In the genomic region with DNA sequence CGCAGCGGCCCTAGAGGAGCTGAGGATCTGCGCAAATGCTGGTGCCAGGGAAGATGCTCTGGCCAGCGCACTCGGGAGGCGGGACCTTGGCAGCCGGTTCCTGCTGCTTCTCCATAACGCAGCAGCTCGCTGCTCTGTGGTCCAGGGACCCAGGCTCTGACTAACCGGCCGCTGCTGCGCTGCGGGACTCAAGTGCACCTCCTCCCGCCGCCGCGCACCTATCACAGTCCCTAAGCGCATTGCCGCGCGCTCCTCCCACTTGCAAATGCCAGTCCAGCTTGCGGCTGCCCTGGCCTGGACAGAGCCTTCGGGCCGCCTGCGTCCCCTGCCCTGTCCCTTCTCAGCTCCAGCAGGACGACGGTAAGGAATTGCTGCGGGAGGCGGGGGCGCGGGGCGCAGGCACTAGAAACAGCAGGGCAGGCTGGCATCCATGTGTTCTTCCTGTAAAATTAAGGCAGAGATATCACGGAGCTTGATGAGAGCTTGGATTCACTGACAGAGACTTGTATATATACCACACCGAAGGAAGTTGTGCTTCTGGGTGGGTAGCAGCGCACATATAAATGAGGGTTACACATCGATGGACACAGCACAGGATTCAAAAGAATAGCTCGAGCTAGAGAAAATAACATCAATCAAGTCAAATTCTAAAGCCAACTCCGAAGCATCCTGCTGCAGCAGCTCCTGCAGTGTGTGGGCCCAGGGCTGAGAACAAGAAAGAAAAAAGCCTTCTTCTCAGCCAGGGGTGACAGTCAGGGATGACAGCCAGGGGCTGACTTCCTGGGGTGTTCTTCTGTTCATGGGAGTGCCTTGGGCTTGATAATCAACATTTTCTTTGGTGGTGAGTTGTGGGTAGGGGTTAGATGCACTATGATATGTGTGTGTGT, we compare ENCODE assay signal across 8 mouse cellular contexts. TPM values are rescaled to one million over a fixed set of nuclear protein-coding genes. Genes with fewer than 3 reads are reported as not detected.
A peak's percentile ranks its signal among the peaks of the same experiment; 100 is the strongest.
DNase-seq lines count a peak whose midpoint lies in the region; ATAC-seq lines count a peak whose summit lies in the region.

No protein-coding gene starts in this region.

- H3K9me3 ChIP-seq in intestine, embryonic 15.5 days, result no peaks in the 10 kb centered on the region
- no peaks in the 10 kb centered on the region for H3K9me3 ChIP-seq in midbrain, embryonic 16.5 days (replicated peaks; ENCODE audit: control insufficient read depth, low read length, poor library complexity, severe bottlenecking)

- peak overlapping the region; percentile 79 for H3K4me2 ChIP-seq in intestine, embryonic 15.5 days (replicated peaks)
- peak overlapping the region; percentile 97 for H3K4me2 ChIP-seq in midbrain, embryonic 16.5 days (ENCODE audit: low read length)

- peak overlapping the region; percentile 39; the same call in 1 of the 2 replicates for H3K9ac ChIP-seq in intestine, embryonic 15.5 days
- H3K9ac ChIP-seq in midbrain, embryonic 16.5 days (ENCODE audit: low read depth, low read length), result peak overlapping the region; percentile 88

- H3K4me3 ChIP-seq in intestine, embryonic 15.5 days (replicated peaks), result peak overlapping the region; percentile 39
- peak overlapping the region; percentile 71 for H3K4me3 ChIP-seq in midbrain, embryonic 16.5 days (ENCODE audit: low read depth, low read length)

- peaks cover 6% of the 10 kb centered on the region; the same call in 1 of the 2 replicates for H3K4me1 ChIP-seq in intestine, embryonic 15.5 days (replicated peaks)
- peaks cover 17% of the 10 kb centered on the region for H3K4me1 ChIP-seq in midbrain, embryonic 16.5 days (ENCODE audit: control insufficient read depth, insufficient read depth, low read length)

- no peak overlapping the region for H3K27ac ChIP-seq in intestine, embryonic 15.5 days
- peak overlapping the region; percentile 75 for H3K27ac ChIP-seq in midbrain, embryonic 16.5 days (ENCODE audit: low read length)

- WGBS in intestine, embryonic 15.5 days, result 3% methylated on average over 38 of the region's 38 CpGs
- under 1% methylated on average over 38 of the region's 38 CpGs for WGBS in midbrain, embryonic 16.5 days

- peak; percentile 93 for ATAC-seq in frontal cortex, adult (ENCODE audit: low TSS enrichment)
- peak; percentile 56 for ATAC-seq in intestine, embryonic 15.5 days
- peak; percentile 80 for ATAC-seq in midbrain, embryonic 16.5 days

- intact Hi-C loops in left cerebral cortex, postnatal 10 days (cut with DNase I), result no loop called here

- peaks cover 23% of the 10 kb centered on the region for H3K27me3 ChIP-seq in intestine, embryonic 15.5 days (replicated peaks)
- H3K27me3 ChIP-seq in midbrain, embryonic 16.5 days (ENCODE audit: control insufficient read depth, insufficient read depth, low read depth, low read length), result 0 out of 2 replicates have a peak, but pooled peaks cover 4% of the 10 kb centered on the region

- peak; percentile 53 for DNase-seq in adrenal gland, adult 2 months
- DNase-seq in adrenal gland, postnatal 4 days (ENCODE audit: low spot score in 2 of 2), result no peak
- DNase-seq in cerebellum, adult 9-11 months, result peak; percentile 79
- DNase-seq in left cerebral cortex, postnatal 10 days (ENCODE audit: extremely low spot score in 1 of 2, low spot score in 2 of 2), result peak; percentile 34 to 67
- DNase-seq in yolk sac, embryonic 10.5 days (ENCODE audit: low spot score), result peak; percentile 18

- no peaks in the 10 kb centered on the region for H3K36me3 ChIP-seq in intestine, embryonic 15.5 days
- no peaks in the 10 kb centered on the region for H3K36me3 ChIP-seq in midbrain, embryonic 16.5 days (ENCODE audit: control insufficient read depth, insufficient read depth, low read length)

RNA-seq across cellular contexts. Expression of a gene that starts 45.4 kb away (rescaled TPM):
- total RNA-seq in adrenal gland, adult 2 months (2021), result under 1 TPM; 0.14 to 0.45 TPM
- polyA plus RNA-seq in adrenal gland, adult 2 months (2012; rRNA removed), result 0.03 and 0.04 TPM in 2 replicates
- 1 to 10 TPM in 1 of 2 experiments, under 1 TPM in 1; 0.37 to 1.8 TPM for total RNA-seq in adrenal gland, postnatal 4 days (2021)
- 1.1 and 2.2 TPM in 2 replicates for polyA plus RNA-seq in intestine, embryonic 15.5 days (2015; fragmentation: Nextera tagmentation; extraction: Ambion mirVana)
- 1 to 10 TPM; 5.1 to 7.5 TPM for total RNA-seq in left cerebral cortex, postnatal 10 days (2021)
- 4.7 and 4.8 TPM in 2 replicates for polyA plus RNA-seq in midbrain, embryonic 16.5 days (2015; fragmentation: Nextera tagmentation; extraction: Ambion mirVana)

Comparison
In these comparisons a context has a peak if more than half of its experiments do, and no peak if none do; other contexts are left out.
1. DNase-seq: peak in adrenal gland, adult 2 months (single experiment), cerebellum, adult 9-11 months (single experiment), left cerebral cortex, postnatal 10 days (2 of 2) and yolk sac, embryonic 10.5 days (single experiment); none in adrenal gland, postnatal 4 days (0 of 2).
2. Peak in every context shown above with its lines, with median percentiles within 50 percentile points of each other: ATAC-seq.